Mouse (Mus musculus): ENCODE results near the gene Sord. TPM values are rescaled to one million over a fixed set of nuclear protein-coding genes. Genes with fewer than 3 reads are reported as not detected.

The Sord gene
- polyA plus RNA-seq, 1 experiment from 2014 or later: 68.1 TPM

DNA sequence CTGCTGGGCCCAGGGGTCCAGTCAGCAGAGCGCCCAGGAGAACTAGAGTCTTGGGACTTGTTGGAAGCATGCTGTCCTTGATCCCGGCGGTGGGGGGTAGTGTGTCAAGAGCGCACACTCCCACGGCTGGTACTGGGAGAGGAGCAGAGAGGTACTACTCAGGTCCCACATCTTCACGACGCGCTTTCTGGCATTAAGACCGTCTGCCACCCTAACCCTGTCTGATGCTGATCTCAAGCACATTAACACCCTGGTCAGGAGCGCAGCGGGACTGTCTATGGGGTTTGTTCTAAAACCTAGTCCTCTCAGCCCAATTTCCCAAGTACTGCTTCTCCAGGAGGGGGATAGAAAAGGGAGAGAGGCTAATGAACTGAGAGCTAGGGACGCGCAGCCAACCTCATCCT, 63.5 kb downstream of the Sord start, which contains the start of gene Duox2:
Gene Duox2, minus strand, starts transcription at position 354 of the 404 bp plus-strand sequence.
- ATAC-seq: no peak
- Histone ChIP-seq H3K9me3 (no peaks in the 10 kb centered on the region), H3K4me2 (replicated peaks) (peak within 1 kb of the TSS; percentile 67), H3K27me3 (replicated peaks) (peaks cover 87% of the 10 kb centered on the region), H3K27ac (no peak within 1 kb of the TSS), H3K36me3 (no peaks in the 10 kb centered on the region), H3K9ac (no peak within 1 kb of the TSS), H3K4me3 (replicated peaks) (peak within 1 kb of the TSS; percentile 29), H3K4me1 (replicated peaks) (peaks cover 39% of the 10 kb centered on the region)
- 2% methylated on average over 13 of the region's 13 CpGs for WGBS

DNA sequence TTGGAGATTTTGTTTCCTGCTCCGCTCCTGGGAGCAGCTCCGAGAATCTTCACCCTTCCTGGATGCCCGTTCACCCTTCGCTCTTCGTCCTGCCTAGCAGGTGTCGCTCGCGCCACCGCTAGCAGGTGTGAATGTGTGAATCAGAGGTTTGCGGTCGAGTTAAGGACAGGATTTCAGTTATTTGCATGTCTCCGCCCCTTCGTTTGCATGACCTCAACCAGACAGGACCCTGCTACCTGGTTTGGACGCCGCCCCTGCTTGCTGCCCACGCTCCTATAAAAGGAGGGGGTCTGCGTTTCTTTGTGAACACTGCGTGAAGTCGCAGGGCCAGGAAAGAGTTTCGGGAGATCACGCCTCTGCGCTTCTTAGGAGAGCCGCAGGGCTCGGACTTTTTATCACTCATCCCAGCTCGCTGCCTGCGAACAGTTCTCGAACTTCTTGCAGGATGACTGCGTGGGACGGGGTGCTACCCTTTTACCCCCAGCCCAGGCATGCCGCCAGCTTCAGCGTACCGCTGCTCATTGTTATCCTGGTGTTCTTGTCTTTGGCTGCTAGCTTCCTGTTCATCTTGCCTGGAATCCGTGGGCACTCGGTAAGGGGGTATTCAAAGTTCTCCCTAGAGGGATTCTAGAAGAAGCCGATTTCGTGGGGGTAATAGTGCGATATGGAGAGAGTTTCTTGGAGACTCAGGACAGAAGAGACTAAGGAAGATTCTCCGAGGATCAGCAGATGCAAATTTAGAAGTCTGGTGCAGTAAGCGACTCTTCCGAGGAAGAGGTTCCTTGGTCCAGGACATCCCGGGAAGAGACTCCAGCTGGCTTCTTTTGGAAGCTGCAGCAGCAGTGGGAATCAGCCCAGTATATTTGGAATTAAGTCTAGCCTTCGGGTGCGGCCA, 64.3 kb downstream of the Sord start, which contains the start of gene Duoxa2:
Gene Duoxa2, plus strand, starts transcription at position 305 of the 895 bp plus-strand sequence.
- peak within 1 kb of the TSS; percentile 29 for H3K4me3 ChIP-seq (replicated peaks)
- no peaks in the 10 kb centered on the region for H3K36me3 ChIP-seq
- H3K27me3 ChIP-seq (replicated peaks): peaks cover 80% of the 10 kb centered on the region
- peaks cover 39% of the 10 kb centered on the region for H3K4me1 ChIP-seq (replicated peaks)
- 0 out of 2 replicates have a peak, but pooled peaks have one; percentile 15 for ATAC-seq
- H3K4me2 ChIP-seq (replicated peaks): peak within 1 kb of the TSS; percentile 67
- no peaks in the 10 kb centered on the region for H3K9me3 ChIP-seq
- 2% methylated on average over 43 of the region's 43 CpGs for WGBS
- H3K27ac ChIP-seq: no peak within 1 kb of the TSS
- H3K9ac ChIP-seq: no peak within 1 kb of the TSS

DNA sequence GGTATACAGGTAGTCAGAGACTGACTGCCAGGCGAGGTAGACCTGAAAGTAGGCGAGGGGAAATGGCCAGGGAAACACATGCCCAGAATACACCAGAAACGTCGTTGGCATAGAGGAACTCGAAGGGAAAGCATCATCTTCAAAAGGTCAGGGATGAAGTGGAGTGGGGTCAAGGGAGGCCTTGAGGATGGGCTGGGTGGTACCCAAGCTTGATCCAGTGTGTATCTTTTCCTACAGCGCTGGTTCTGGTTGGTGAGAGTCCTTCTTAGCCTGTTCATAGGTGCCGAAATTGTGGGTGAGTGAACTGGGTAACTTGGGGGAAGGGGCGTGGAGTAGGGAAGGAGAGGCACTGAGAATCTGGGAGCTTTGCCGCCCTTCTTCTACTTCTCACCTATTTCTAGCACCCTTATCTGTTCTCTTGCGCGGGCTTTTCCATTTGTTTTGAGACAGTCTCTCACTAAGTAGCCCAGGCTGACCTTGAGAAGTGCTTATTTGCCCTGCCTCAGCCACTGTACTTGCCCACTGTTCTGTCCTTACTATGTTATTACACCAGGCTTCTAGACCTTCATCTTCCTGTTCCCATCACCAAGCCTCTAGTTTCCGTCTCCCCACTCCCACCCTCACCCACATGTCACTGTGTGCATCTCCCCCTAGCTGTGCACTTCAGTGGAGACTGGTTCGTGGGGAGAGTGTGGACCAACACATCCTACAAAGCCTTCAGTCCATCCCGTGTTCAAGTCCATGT, 65.5 kb downstream of the Sord start:
- WGBS: 19% methylated on average over 14 of the region's 14 CpGs
- Histone ChIP-seq H3K9ac (no peak overlapping the region), H3K27me3 (replicated peaks) (peaks cover 77% of the 10 kb centered on the region), H3K4me2 (replicated peaks) (0 out of 2 replicates have a peak overlapping the region, but pooled peaks have one; percentile 87), H3K4me3 (replicated peaks) (no peak overlapping the region), H3K4me1 (replicated peaks) (peaks cover 39% of the 10 kb centered on the region), H3K27ac (no peak overlapping the region), H3K9me3 (no peaks in the 10 kb centered on the region), H3K36me3 (no peaks in the 10 kb centered on the region)
- no peak for ATAC-seq

DNA sequence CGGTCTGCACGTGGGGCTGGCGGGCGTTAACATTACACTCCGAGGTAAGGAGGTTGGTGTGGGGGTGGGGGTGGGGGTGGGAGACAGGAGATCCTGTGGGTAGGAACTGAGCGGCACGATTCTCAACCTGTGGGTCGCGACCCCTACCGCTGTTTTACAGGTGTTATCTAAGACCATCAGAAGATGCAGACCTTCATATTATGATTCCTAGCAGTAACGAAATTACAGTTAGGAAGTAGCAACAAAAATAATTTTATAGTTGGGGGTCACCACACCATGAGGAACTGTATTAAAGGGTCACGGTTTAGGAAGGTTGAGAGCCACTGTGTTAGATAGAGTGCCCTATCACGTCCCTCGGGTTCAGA, 66.1 kb downstream of the Sord start:
- no peak for ATAC-seq
- Histone ChIP-seq H3K36me3 (no peaks in the 10 kb centered on the region), H3K27me3 (replicated peaks) (peaks cover 76% of the 10 kb centered on the region), H3K4me1 (replicated peaks) (peaks cover 39% of the 10 kb centered on the region), H3K4me2 (replicated peaks) (peak overlapping the region; percentile 87), H3K4me3 (replicated peaks) (peak overlapping the region; percentile 40), H3K27ac (no peak overlapping the region), H3K9ac (no peak overlapping the region), H3K9me3 (no peaks in the 10 kb centered on the region)
- WGBS: 5% methylated on average over 14 of the region's 14 CpGs

DNA sequence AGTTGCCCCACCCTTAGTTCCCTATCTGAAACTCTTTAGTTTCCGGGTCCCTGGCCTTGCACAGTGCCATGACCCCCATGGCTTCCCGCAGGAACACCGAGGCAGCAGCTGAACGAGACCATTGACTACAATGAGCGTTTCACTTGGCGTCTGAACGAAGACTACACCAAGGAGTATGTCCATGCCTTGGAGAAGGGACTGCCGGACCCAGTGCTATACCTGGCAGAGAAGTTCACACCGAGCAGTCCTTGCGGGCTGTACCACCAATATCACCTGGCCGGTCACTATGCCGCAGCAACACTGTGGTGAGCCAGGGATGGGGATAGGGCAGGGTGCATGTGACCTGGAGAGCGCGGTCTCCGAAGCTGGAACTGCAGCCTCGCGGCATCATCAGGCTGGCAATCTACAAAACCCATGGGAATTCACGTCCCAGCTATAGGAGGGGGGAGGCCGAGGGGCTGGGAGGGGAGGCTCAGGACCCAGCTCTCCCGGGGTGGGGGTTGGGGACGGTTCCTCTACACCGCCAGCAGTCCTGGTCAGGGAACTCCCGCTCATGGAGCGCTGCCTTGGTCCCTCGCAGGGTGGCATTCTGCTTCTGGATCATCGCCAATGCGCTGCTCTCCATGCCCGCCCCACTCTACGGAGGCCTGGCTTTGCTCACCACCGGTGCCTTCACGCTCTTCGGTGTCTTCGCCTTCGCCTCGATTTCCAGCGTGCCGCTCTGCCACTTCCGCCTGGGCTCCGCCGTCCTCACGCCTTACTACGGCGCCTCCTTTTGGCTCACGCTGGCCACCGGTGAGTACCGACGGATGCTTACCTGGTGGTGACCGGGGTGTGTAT, 66.8 kb downstream of the Sord start:
- H3K9ac ChIP-seq: 0 out of 2 replicates have a peak overlapping the region, but pooled peaks have one; percentile 26
- H3K4me1 ChIP-seq (replicated peaks): peaks cover 39% of the 10 kb centered on the region
- 2% methylated on average over 48 of the region's 48 CpGs for WGBS
- peak; percentile 32 for ATAC-seq
- peaks cover 74% of the 10 kb centered on the region for H3K27me3 ChIP-seq (replicated peaks)
- no peak overlapping the region for H3K27ac ChIP-seq
- peak overlapping the region; percentile 87 for H3K4me2 ChIP-seq (replicated peaks)
- peak overlapping the region; percentile 40 for H3K4me3 ChIP-seq (replicated peaks)
- no peaks in the 10 kb centered on the region for H3K9me3 ChIP-seq
- H3K36me3 ChIP-seq: no peaks in the 10 kb centered on the region

DNA sequence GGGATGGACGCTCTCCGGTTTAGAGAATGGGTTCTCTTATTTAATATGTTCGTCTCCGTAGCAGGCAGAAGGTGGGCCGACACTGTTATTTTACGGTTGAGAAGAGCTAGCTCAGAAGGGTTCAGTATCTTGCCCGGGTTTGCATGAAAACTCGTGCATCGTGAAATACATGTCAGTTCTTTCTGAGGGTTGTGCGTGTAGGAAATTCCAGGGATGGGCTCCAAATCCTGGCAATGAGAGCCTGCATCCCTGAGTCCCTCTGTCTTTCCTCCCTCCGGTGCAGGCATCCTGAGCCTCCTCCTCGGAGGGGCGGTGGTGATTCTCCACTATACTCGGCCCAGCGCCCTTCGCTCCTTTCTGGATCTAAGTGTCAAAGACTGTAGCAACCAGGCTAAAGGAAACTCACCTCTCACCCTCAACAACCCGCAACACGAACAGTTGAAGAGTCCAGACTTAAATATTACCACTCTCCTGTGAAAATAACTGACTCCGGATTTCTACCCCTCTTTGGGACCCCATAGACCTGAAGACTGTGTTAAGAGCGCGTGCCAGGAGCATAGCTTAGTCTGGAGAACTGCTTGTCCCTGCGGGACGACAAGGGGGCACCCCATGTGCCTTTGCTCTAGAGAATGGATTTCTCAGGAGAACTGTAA, 67.5 kb downstream of the Sord start:
- Histone ChIP-seq H3K4me2 (replicated peaks) (peak overlapping the region; percentile 87), H3K27me3 (replicated peaks) (peaks cover 78% of the 10 kb centered on the region), H3K9me3 (no peaks in the 10 kb centered on the region), H3K27ac (no peak overlapping the region), H3K4me3 (replicated peaks) (peak overlapping the region; percentile 40), H3K9ac (0 out of 2 replicates have a peak overlapping the region, but pooled peaks have one; percentile 26), H3K36me3 (no peaks in the 10 kb centered on the region), H3K4me1 (replicated peaks) (peaks cover 38% of the 10 kb centered on the region)
- WGBS: 11% methylated on average over 23 of the region's 23 CpGs
- no peak for ATAC-seq

DNA sequence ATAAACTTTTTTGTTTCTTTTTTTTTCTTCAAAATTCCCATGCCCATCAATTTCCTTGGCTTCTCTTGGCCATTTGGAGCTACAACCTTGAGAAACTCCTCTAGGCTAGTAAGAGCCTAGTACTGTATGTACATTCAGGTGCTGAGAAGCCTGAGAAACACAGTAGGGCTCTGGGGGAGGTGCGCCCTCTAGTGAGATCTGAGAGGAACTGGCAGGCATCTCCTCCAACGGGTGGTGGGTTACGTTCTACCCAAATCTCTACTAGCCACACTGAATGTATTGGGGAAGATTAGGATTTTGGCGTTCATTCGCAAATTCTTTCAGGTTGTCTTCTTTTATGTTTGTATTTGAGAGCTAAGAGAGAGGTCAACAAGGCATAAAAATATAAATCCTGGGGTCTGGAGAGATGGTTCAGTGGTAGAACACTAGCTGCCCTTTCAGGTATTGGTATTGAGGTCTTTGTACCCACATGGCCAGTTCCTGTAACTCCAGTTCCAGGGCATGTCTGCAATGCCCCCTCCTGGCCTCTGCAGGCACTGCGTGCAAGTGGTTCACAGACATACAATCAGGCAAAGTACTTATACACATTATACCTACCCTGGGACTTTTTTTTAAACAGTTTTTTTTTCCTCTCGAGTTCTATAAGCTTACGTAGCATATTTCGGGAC, 68.2 kb downstream of the Sord start:
- peak; percentile 60 for ATAC-seq
- 10% methylated on average over 9 of the region's 9 CpGs for WGBS

DNA sequence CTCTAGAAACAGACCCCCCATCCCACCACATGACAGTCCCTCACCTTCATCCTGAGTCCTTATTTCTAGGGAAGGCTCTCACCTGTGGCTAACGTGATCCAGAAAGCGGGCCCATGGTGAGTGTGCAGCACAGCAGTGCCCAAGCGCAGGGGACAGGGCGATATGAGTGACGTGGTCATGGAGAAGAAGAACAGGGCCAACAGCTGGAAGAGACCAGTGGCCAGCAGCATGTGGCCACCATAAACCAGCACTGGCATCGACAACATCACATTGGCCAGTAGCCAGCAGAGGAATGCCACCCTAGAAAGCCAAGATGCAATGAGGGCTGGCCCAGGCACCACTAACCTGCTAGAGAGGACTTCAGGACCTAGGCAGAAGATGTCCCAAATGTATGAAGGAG, 70.0 kb downstream of the Sord start:
- Histone ChIP-seq H3K4me1 (replicated peaks) (peaks cover 17% of the 10 kb centered on the region), H3K4me3 (replicated peaks) (no peak overlapping the region), H3K9me3 (no peaks in the 10 kb centered on the region), H3K36me3 (no peaks in the 10 kb centered on the region), H3K9ac (no peak overlapping the region), H3K27me3 (replicated peaks) (peaks cover 69% of the 10 kb centered on the region), H3K27ac (no peak overlapping the region), H3K4me2 (replicated peaks) (no peak overlapping the region)
- 92% methylated on average over 6 of the region's 6 CpGs for WGBS
- no peak for ATAC-seq

More for the DNA sequence above, 68.2 kb downstream of the Sord start:
- no peaks in the 10 kb centered on the region for H3K36me3 ChIP-seq
- H3K4me1 ChIP-seq (replicated peaks): peaks cover 32% of the 10 kb centered on the region
- peaks cover 74% of the 10 kb centered on the region for H3K27me3 ChIP-seq (replicated peaks)
- H3K4me2 ChIP-seq (replicated peaks): no peak overlapping the region
- H3K9ac ChIP-seq: no peak overlapping the region
- H3K4me3 ChIP-seq (replicated peaks): no peak overlapping the region
- no peak overlapping the region for H3K27ac ChIP-seq
- H3K9me3 ChIP-seq: no peaks in the 10 kb centered on the region

DNA sequence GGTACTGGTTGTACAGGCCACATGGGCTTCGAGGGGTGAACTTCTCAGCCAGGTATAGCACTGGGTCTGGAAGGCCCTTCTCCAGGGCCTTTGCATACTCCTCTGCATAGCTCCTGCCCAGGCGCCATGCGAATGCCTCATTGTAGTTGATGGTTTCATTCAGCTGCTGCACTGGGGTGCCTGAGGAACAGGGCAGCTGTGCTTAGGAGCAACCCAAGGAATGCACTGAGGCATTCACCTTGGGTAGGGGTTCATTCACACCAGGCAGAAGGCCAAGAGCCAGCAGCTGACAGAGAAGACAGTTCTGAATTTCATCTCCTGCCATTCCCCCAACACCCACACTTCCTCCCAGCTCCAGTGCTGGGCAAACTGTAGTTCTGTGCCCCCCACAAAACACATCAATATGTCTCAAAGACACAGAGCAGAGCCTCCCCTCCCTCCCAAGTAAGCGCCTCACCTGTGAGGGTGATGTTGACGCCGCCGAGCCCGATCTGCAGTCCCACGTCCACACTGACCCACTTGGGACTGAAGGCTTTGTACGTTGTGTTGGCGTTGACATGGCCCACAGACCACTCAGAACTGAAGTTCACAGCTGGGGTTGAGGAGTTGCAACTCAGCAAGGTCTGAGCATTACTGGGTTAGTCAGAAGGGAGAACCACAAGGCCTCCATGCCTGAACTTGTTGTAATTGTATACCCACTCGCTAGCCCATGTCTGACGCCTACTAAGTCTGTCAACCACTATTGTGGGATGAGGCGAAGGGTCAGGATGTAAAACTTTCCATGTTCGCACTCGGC, 70.7 kb downstream of the Sord start:
- WGBS: 88% methylated on average over 16 of the region's 16 CpGs

DNA sequence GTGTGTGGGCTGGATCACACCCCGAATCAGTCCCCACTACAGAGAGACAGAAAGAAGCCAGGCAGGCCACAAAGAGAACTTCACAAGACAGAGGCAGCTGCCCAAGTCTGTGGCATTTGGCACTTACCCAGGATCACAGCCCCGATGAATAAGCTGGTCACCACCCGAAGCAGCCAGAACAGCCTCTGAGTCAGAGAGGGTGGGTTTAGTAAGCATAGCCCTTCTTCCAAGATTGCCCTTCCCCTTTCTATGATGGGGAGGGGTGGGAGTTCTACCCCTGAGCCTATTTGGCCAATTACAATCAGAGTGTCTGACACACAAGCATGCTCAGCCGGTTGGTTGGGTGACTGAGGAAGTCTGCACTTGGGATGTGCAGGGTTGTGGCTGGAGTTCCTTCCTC, 71.6 kb downstream of the Sord start:
- Histone ChIP-seq H3K27ac (no peak overlapping the region), H3K36me3 (no peaks in the 10 kb centered on the region), H3K9ac (no peak overlapping the region), H3K4me3 (replicated peaks) (no peak overlapping the region), H3K9me3 (no peaks in the 10 kb centered on the region), H3K27me3 (replicated peaks) (peaks cover 57% of the 10 kb centered on the region), H3K4me1 (replicated peaks) (peaks cover 12% of the 10 kb centered on the region), H3K4me2 (replicated peaks) (no peak overlapping the region)
- ATAC-seq: no peak
- 55% methylated on average over 4 of the region's 4 CpGs for WGBS

More for the DNA sequence above, 70.7 kb downstream of the Sord start:
- H3K4me3 ChIP-seq (replicated peaks): no peak overlapping the region
- H3K4me1 ChIP-seq (replicated peaks): peaks cover 17% of the 10 kb centered on the region
- no peak overlapping the region for H3K9ac ChIP-seq
- no peaks in the 10 kb centered on the region for H3K9me3 ChIP-seq
- H3K27me3 ChIP-seq (replicated peaks): peaks cover 61% of the 10 kb centered on the region
- H3K27ac ChIP-seq: no peak overlapping the region
- ATAC-seq: no peak
- H3K4me2 ChIP-seq (replicated peaks): no peak overlapping the region
- H3K36me3 ChIP-seq: no peaks in the 10 kb centered on the region

Measured in intestine, embryonic 15.5 days (tissue).